Mouse (Mus musculus): ENCODE measurements at regions not wholly inside any gene's neighbourhood (a gene's known extent, or its start where the extent isn't known, plus 50 kb on each side); places are given as distances from the start of the nearest gene placed in this dataset.

DNA sequence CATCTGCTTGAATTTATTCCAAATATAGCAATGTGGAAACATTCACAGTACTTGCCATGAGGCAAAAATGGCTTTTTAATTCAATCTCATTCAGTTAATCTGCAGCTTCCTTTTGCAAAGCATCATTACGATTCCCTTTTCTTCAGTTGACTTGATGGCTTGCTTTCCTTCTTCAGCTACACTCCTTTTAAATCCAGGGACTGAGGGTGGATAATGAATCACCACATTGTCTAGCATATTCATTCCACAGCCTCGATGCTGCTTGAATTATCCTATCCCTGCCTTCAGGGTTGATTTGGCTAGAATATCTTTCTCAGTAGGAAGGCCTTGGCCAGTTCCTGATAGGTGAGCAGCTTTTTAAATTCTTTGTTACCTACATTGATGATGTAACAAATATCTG lies 128.4 kb downstream of the Trib2 start:
- no peak for TF ChIP-seq CTCF (IDR thresholded peaks at IDR 0.05; ENCODE audit: extremely low read depth, insufficient read length, insufficient replicate concordance, low read depth, low read length)
- no peak for TF ChIP-seq POLR2A (IDR thresholded peaks at IDR 0.05; ENCODE audit: low read depth, low read length)
